Mouse (Mus musculus): Measurements from ENCODE around the gene Ptchd4. TPM values are rescaled to one million over a fixed set of nuclear protein-coding genes. Genes with fewer than 3 reads are reported as not detected.

Gene Ptchd4
- polyA plus RNA-seq, 2 experiments from 2014 or later, result 0.26 TPM; not detected in 1

DNA sequence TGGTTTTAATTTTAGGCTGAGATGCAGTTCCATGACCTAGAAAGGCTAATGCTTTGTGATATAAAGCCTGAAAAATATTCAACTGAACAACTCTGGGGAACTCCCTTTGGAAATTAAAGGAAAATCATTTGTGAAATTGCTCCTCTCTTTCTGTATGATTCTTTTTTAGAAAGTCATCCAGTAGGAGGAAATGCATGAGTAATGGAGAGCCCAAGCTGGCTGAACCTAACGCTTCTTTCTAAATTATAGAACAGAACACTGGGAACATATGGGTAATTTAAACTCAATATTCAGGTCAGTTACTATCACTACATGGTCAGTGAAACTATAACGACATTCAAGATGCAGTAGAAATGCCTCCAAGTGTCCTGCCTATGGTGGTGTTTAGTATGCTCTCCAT is 114.6 kb downstream of the Ptchd4 start:
- ATAC-seq, result no peak

DNA sequence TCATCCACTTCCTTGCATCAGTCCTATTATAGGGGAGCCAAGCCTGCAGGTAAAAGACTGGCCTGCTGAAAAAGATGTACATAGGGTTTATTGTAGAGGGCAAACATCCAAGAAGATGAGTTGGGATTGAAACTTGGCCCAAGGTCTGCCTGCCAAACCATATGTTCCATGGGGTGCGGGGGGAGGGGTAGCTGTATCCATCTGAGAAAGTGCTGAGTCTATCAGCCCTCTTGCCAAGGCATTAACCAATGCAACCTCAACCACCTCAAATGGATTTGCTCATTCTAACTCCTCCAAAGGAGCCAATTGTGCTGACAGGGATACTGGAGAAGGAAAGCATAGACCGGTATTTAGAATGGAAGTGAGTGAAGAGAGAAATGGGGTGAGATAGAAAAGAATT is 136.5 kb downstream of the Ptchd4 start:
- ATAC-seq, result no peak

- ATAC-seq, result no peak
Observed at GRCm38 (mm10) chr17:42456441-42456840, 140.7 kb downstream of the Ptchd4 start.

- ATAC-seq, result no peak
Observed at GRCm38 (mm10) chr17:42462726-42463125, 147.0 kb downstream of the Ptchd4 start.

GRCm38 (mm10) chr17:42480173-42480991 is 164.6 kb downstream of the Ptchd4 start:
- ATAC-seq, result no peak

GRCm38 (mm10) chr17:42509356-42510262 is 193.9 kb downstream of the Ptchd4 start:
- ATAC-seq, result no peak

GRCm38 (mm10) chr17:42530147-42530546 is 214.4 kb downstream of the Ptchd4 start:
- ATAC-seq, result no peak

DNA sequence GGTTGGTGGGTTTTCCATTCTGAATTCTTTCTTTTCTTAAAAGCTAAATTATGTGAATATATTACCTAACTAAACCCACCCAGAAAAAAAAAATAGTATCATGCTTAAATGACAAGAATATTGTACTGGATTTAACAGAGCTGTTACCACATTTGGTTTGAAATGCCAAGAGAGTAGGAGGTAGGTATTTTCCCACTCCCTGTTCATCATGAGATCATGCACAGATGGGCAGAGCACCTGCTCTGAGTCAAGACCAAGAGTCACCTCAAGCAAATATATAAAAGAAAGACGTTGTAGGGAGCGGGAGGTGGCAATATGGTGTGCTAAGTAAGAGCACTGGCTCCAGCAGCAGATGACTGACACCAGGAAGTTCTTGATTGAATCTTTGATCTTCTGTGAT is 233.8 kb downstream of the Ptchd4 start:
- no peak for ATAC-seq
